Mouse (Mus musculus) embryonic facial prominence, embryonic 13.5 days (tissue): ENCODE data around the gene Mtmr10. TPM values are rescaled to one million over a fixed set of nuclear protein-coding genes. Genes with fewer than 3 reads are reported as not detected.

Source experiments
- ATAC-seq: fragments of 200-750 bp; cut with Nextera tagmentation; 2 replicates; pipeline ENCODE4 v1.8.0; 2017; ENCODE audit warnings: low read depth; ENCODE audit not compliant: insufficient number of reproducible peaks, insufficient read depth, low FRiP score, low TSS enrichment
- H3K27ac ChIP-seq: fragments of 300-500 bp; sonication (generic); 2 replicates; pipeline ENCODE4 v1.5.1; 2015; ENCODE audit warnings: moderate library complexity, mild to moderate bottlenecking, inconsistent platforms
- H3K27me3 ChIP-seq: fragments of 300-500 bp; sonication (generic); 2 replicates; pipeline ENCODE4 v1.6.1; 2015; ENCODE audit warnings: mild to moderate bottlenecking, inconsistent platforms
- H3K36me3 ChIP-seq: fragments of 300-500 bp; sonication (generic); 2 replicates; pipeline ENCODE4 v1.6.1; 2015; ENCODE audit warnings: mild to moderate bottlenecking, inconsistent platforms
- H3K4me1 ChIP-seq: fragments of 300-500 bp; sonication (generic); 2 replicates; pipeline ENCODE4 v1.6.1; 2015; ENCODE audit warnings: inconsistent platforms
- H3K4me2 ChIP-seq: fragments of 300-500 bp; sonication (generic); 2 replicates; pipeline ENCODE4 v1.6.1; 2015; ENCODE audit warnings: moderate library complexity, mild to moderate bottlenecking, inconsistent platforms
- H3K4me3 ChIP-seq: fragments of 300-500 bp; sonication (generic); 2 replicates; pipeline ENCODE4 v1.5.1; 2015; ENCODE audit warnings: mild to moderate bottlenecking, inconsistent platforms
- H3K9ac ChIP-seq: fragments of 300-500 bp; sonication (generic); 2 replicates; pipeline ENCODE4 v1.6.1; 2015; ENCODE audit warnings: mild to moderate bottlenecking, inconsistent platforms
- H3K9me3 ChIP-seq: fragments of 300-500 bp; sonication (generic); 2 replicates; pipeline ENCODE4 v1.6.1; 2016; ENCODE audit warnings: inconsistent platforms
- WGBS: fragments of 180-500 bp; shearing (Covaris S2); methylation state at CpG from one replicate; pipeline ENCODE4 v1.1.7; 2015; ENCODE audit warnings: mixed read lengths; 5-methylcytosine and 5-hydroxymethylcytosine counted together
- polyA plus RNA-seq: library from polyadenylated mRNA; unstranded; fragments of >200 nt; fragmentation: Nextera tagmentation; extraction: Ambion mirVana; gene quantifications from 2 replicates; pipeline ENCODE4 v1.2.1, GENCODE M21; 2015

The Mtmr10 gene
- polyA plus RNA-seq, 1 experiment from 2014 or later: 14.5 TPM

GRCm38 (mm10) chr7:64296286-64297010 is 9.0 kb downstream of the Mtmr10 start:
- no peak overlapping the region for H3K4me3 ChIP-seq
- H3K4me1 ChIP-seq: peaks cover 6% of the 10 kb centered on the region; the same call in 1 of the 2 replicates
- WGBS: 38% methylated on average over 5 of the region's 5 CpGs
- H3K9ac ChIP-seq: no peak overlapping the region
- H3K9me3 ChIP-seq: no peaks in the 10 kb centered on the region
- no peak overlapping the region for H3K4me2 ChIP-seq
- ATAC-seq: no peak
- no peaks in the 10 kb centered on the region for H3K27me3 ChIP-seq
- no peak overlapping the region for H3K27ac ChIP-seq
- H3K36me3 ChIP-seq: peaks cover 15% of the 10 kb centered on the region

- ATAC-seq: no peak
- Histone ChIP-seq H3K27ac (no peak overlapping the region), H3K36me3 (peaks cover 26% of the 10 kb centered on the region), H3K27me3 (no peaks in the 10 kb centered on the region), H3K9me3 (no peaks in the 10 kb centered on the region), H3K9ac (no peak overlapping the region), H3K4me1 (no peaks in the 10 kb centered on the region), H3K4me3 (no peak overlapping the region), H3K4me2 (no peak overlapping the region)
- WGBS: 89% methylated on average over 7 of the region's 7 CpGs
These were observed 22.8 kb downstream of the Mtmr10 start for GRCm38 (mm10) chr7:64310241-64310640.

GRCm38 (mm10) chr7:64310756-64311155 is 23.3 kb downstream of the Mtmr10 start:
- Histone ChIP-seq H3K4me2 (no peak overlapping the region), H3K4me1 (no peaks in the 10 kb centered on the region), H3K27me3 (no peaks in the 10 kb centered on the region), H3K9ac (no peak overlapping the region), H3K9me3 (no peaks in the 10 kb centered on the region), H3K27ac (no peak overlapping the region), H3K4me3 (no peak overlapping the region), H3K36me3 (peaks cover 31% of the 10 kb centered on the region)
- WGBS: 71% methylated on average over 2 of the region's 2 CpGs
- no peak for ATAC-seq

GRCm38 (mm10) chr7:64312811-64313210 is 25.4 kb downstream of the Mtmr10 start:
- ATAC-seq: no peak

GRCm38 (mm10) chr7:64321125-64321524 is 33.7 kb downstream of the Mtmr10 start:
- H3K4me3 ChIP-seq: no peak overlapping the region
- 65% methylated on average over 5 of the region's 5 CpGs for WGBS
- H3K27me3 ChIP-seq: no peaks in the 10 kb centered on the region
- no peak for ATAC-seq
- H3K36me3 ChIP-seq: peaks cover 66% of the 10 kb centered on the region
- H3K27ac ChIP-seq: no peak overlapping the region
- H3K9me3 ChIP-seq: no peaks in the 10 kb centered on the region
- no peak overlapping the region for H3K9ac ChIP-seq
- no peaks in the 10 kb centered on the region for H3K4me1 ChIP-seq
- H3K4me2 ChIP-seq: no peak overlapping the region

More at GRCm38 (mm10) chr7:64312811-64313210, 25.4 kb downstream of the Mtmr10 start:
- Histone ChIP-seq H3K27me3 (no peaks in the 10 kb centered on the region), H3K9ac (no peak overlapping the region), H3K36me3 (peaks cover 46% of the 10 kb centered on the region), H3K27ac (no peak overlapping the region), H3K9me3 (no peaks in the 10 kb centered on the region), H3K4me1 (no peaks in the 10 kb centered on the region), H3K4me3 (no peak overlapping the region), H3K4me2 (no peak overlapping the region)
- WGBS: 93% methylated on average over 7 of the region's 7 CpGs

- Histone ChIP-seq H3K36me3 (peaks cover 63% of the 10 kb centered on the region), H3K4me2 (no peak overlapping the region)
- WGBS: 65% methylated on average over 4 of the region's 4 CpGs
These were observed 34.2 kb downstream of the Mtmr10 start for GRCm38 (mm10) chr7:64321658-64322057.

GRCm38 (mm10) chr7:64326892-64327291 is 39.4 kb downstream of the Mtmr10 start:
- no peak overlapping the region for H3K4me3 ChIP-seq
- ATAC-seq: peak; percentile 69; the same call in 1 of the 2 replicates
- 17% methylated on average over 1 of the region's 1 CpGs for WGBS
- H3K36me3 ChIP-seq: peaks cover 45% of the 10 kb centered on the region
- H3K27me3 ChIP-seq: no peaks in the 10 kb centered on the region
- no peak overlapping the region for H3K9ac ChIP-seq
- H3K4me2 ChIP-seq: no peak overlapping the region
- H3K9me3 ChIP-seq: no peaks in the 10 kb centered on the region
- H3K4me1 ChIP-seq: no peaks in the 10 kb centered on the region
- no peak overlapping the region for H3K27ac ChIP-seq

More at GRCm38 (mm10) chr7:64321658-64322057, 34.2 kb downstream of the Mtmr10 start:
- Histone ChIP-seq H3K4me3 (no peak overlapping the region), H3K27me3 (no peaks in the 10 kb centered on the region), H3K4me1 (no peaks in the 10 kb centered on the region), H3K9ac (no peak overlapping the region), H3K27ac (no peak overlapping the region), H3K9me3 (no peaks in the 10 kb centered on the region)
- no peak for ATAC-seq

- no peaks in the 10 kb centered on the region for H3K27me3 ChIP-seq
- no peak overlapping the region for H3K9ac ChIP-seq
- 83% methylated on average over 4 of the region's 4 CpGs for WGBS
- H3K9me3 ChIP-seq: no peaks in the 10 kb centered on the region
- no peak for ATAC-seq
- H3K4me3 ChIP-seq: no peak overlapping the region
- no peak overlapping the region for H3K4me2 ChIP-seq
- H3K27ac ChIP-seq: no peak overlapping the region
- H3K36me3 ChIP-seq: peaks cover 39% of the 10 kb centered on the region
- H3K4me1 ChIP-seq: no peaks in the 10 kb centered on the region
These were observed 40.0 kb downstream of the Mtmr10 start for GRCm38 (mm10) chr7:64327486-64327885.

- 91% methylated on average over 3 of the region's 3 CpGs for WGBS
- Histone ChIP-seq H3K4me3 (no peak overlapping the region), H3K27ac (no peak overlapping the region), H3K9me3 (no peaks in the 10 kb centered on the region), H3K4me1 (no peaks in the 10 kb centered on the region), H3K27me3 (no peaks in the 10 kb centered on the region), H3K4me2 (no peak overlapping the region), H3K9ac (no peak overlapping the region), H3K36me3 (peaks cover 50% of the 10 kb centered on the region)
- ATAC-seq: no peak
These were observed 43.9 kb downstream of the Mtmr10 start for GRCm38 (mm10) chr7:64331309-64331708.

GRCm38 (mm10) chr7:64332686-64333085 is 45.2 kb downstream of the Mtmr10 start:
- Histone ChIP-seq H3K27ac (no peak overlapping the region), H3K4me3 (no peak overlapping the region), H3K36me3 (peaks cover 57% of the 10 kb centered on the region), H3K4me1 (no peaks in the 10 kb centered on the region), H3K4me2 (no peak overlapping the region), H3K9ac (no peak overlapping the region), H3K9me3 (no peaks in the 10 kb centered on the region), H3K27me3 (no peaks in the 10 kb centered on the region)
- no peak for ATAC-seq
- 90% methylated on average over 1 of the region's 1 CpGs for WGBS

GRCm38 (mm10) chr7:64347813-64348212 is 60.4 kb downstream of the Mtmr10 start:
- ATAC-seq: no peak
- Histone ChIP-seq H3K4me1 (no peaks in the 10 kb centered on the region), H3K9me3 (no peaks in the 10 kb centered on the region), H3K9ac (no peak overlapping the region), H3K4me3 (no peak overlapping the region), H3K27ac (no peak overlapping the region), H3K27me3 (no peaks in the 10 kb centered on the region), H3K4me2 (no peak overlapping the region), H3K36me3 (peaks cover 67% of the 10 kb centered on the region)
- WGBS: 95% methylated on average over 1 of the region's 1 CpGs

- Histone ChIP-seq H3K4me3 (no peak overlapping the region), H3K27ac (no peak overlapping the region), H3K36me3 (peaks cover 77% of the 10 kb centered on the region), H3K9ac (0 out of 2 replicates have a peak overlapping the region, but pooled peaks have one; percentile 6), H3K4me1 (no peaks in the 10 kb centered on the region), H3K9me3 (no peaks in the 10 kb centered on the region), H3K4me2 (no peak overlapping the region), H3K27me3 (no peaks in the 10 kb centered on the region)
- no peak for ATAC-seq
- 87% methylated on average over 15 of the region's 15 CpGs for WGBS
These were observed 61.9 kb downstream of the Mtmr10 start for GRCm38 (mm10) chr7:64349147-64349861.
